Mouse (Mus musculus) B cell, adult 2 months (primary cell): ENCODE data around the gene Loxl3.

Source experiments
- DNase-seq, 2 experiments: peaks; one replicate each; pipeline ENCODE4 v3.0.0; 2022

Loxl3 gene

GRCm38 (mm10) chr6:83087205-83087925 is 53.4 kb downstream of the Loxl3 start:
- DNase-seq = no peak

- no peak for DNase-seq
These were observed 53.9 kb downstream of the Loxl3 start for GRCm38 (mm10) chr6:83087926-83088260.

- DNase-seq = no peak
These were observed 58.6 kb downstream of the Loxl3 start for GRCm38 (mm10) chr6:83092416-83093127.

GRCm38 (mm10) chr6:83095968-83096367 is 62.0 kb downstream of the Loxl3 start:
- no peak for DNase-seq

GRCm38 (mm10) chr6:83098411-83098810 is 64.4 kb downstream of the Loxl3 start:
- no peak for DNase-seq

- DNase-seq = peak; percentile 83 to 85
These were observed 67.3 kb downstream of the Loxl3 start, which contains the start of the genes Ccdc142 and Gm42688 for GRCm38 (mm10) chr6:83101316-83101687. Gene Ccdc142 (plus strand): TSS chr6:83101601. Gene Gm42688 (plus strand): TSS chr6:83101617.

GRCm38 (mm10) chr6:83101688-83102556 is 67.9 kb downstream of the Loxl3 start:
- DNase-seq = peak; percentile 73 to 76
